Mouse (Mus musculus) small intestine, adult 2 months (tissue): ENCODE data around the gene Cnga1.

Source experiments
- CTCF ChIP-seq: fragments of 200-500 bp; IDR thresholded peaks from 2 replicates; pipeline ENCODE4 v1.5.1; 2012; ENCODE audit warnings: low read depth, mild to moderate bottlenecking, control low read depth, inconsistent platforms, low read length, moderate library complexity, mixed read lengths; ENCODE audit not compliant: insufficient replicate concordance, insufficient read length; ENCODE audit errors: extremely low read depth
- POLR2A ChIP-seq: fragments of 200-500 bp; IDR thresholded peaks from 2 replicates; pipeline ENCODE4 v1.6.1; 2012; ENCODE audit warnings: low read depth, mild to moderate bottlenecking, control low read depth, inconsistent platforms, low read length, moderate library complexity

- no peak for TF ChIP-seq POLR2A
- no peak for TF ChIP-seq CTCF
Observed at GRCm38 (mm10) chr5:72690516-72690915, 46.4 kb upstream of the Cnga1 start.
